ENCODE assay signal across 10 mouse cellular contexts in the genomic region with DNA sequence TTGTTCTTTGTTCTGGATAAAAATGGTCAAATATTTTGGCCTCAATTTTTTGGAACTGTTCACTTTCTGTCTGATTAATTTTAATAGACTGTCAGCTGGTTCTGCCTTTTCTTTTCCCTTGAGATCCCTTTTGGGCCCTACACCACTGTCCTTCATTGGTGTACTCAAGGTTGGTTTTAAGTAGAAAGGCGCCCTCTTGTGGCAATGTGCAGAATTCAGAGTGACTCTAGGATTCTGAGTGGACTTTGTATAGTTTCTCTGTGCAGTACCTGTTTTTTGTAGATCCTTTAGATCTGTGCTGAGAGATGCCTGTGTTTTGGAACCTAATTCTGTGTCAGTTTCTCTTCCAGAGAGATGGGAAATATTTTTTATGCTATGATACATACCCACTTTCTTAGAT. TPM values are rescaled to one million over a fixed set of nuclear protein-coding genes. Genes with fewer than 3 reads are reported as not detected.
A peak's percentile ranks its signal among the peaks of the same experiment; 100 is the strongest.
DNase-seq lines count a peak whose midpoint lies in the region; TF ChIP-seq lines count a peak whose summit lies in the region.
"Had no signal": no experiment of that assay in that cellular context is flagged by ENCODE, and none has a peak within 500 bp of the region (broad histone marks: within the 10 kb centered on the region; RNA-seq: fewer than 3 reads in every experiment).

No protein-coding gene starts in this region.

- TF ChIP-seq POLR2A in lung, adult 2 months (IDR thresholded peaks at IDR 0.05; ENCODE audit: borderline replicate concordance, extremely low read depth, low read depth, low read length), result no peak

- H3K4me3 ChIP-seq in lung, adult 2 months (replicated peaks; ENCODE audit: extremely low read depth, low read depth, low read length), result no peak overlapping the region
- H3K4me3 ChIP-seq: heart, embryonic 13.5 days had no signal

- H3K4me1 ChIP-seq in lung, adult 2 months (ENCODE audit: control insufficient read depth, insufficient read depth, low read length), result no peaks in the 10 kb centered on the region
- H3K4me1 ChIP-seq: heart, embryonic 13.5 days had no signal

- TF ChIP-seq CTCF in lung, adult 2 months (IDR thresholded peaks at IDR 0.05; ENCODE audit: insufficient read depth, low read length), result no peak

- peak; percentile 45 for DNase-seq in urinary bladder, postnatal 25 days (ENCODE audit: low spot score)
- DNase-seq in urinary bladder, adult 2 months (ENCODE audit: low spot score), result no peak
- DNase-seq in adrenal gland, adult 18-20 months (ENCODE audit: low spot score in 2 of 2), result peak; percentile 57 to 59
- DNase-seq in forelimb bud, embryonic 11.5 days (ENCODE audit: low read depth, low spot score), result peak; percentile 41
- peak; percentile 44 to 74 for DNase-seq in kidney, postnatal 25 days
- peak; percentile 37 for DNase-seq in lung, adult 2 months
- peak; percentile 43 for DNase-seq in right cerebral cortex, postnatal 4 days
- no peak for DNase-seq in neural tube, embryonic 10.5 days (ENCODE audit: extremely low spot score, low spot score)

- 6% methylated on average over 1 of the region's 1 CpGs for WGBS in lung, adult 2 months

RNA-seq across cellular contexts. Expression of gene Gm8251, which starts 2.9 kb away (rescaled TPM):
- 0.01 and 0.03 TPM in 2 replicates for polyA plus RNA-seq in urinary bladder, adult 2 months (2012; rRNA removed)
- under 1 TPM in 1 of 2 experiments, not detected in 1; 0.03 TPM for total RNA-seq in adrenal gland, adult 18-20 months (2021)
- not detected in 2 replicates for polyA plus RNA-seq in lung, adult 2 months (2012; rRNA removed)
- polyA plus RNA-seq: heart, embryonic 13.5 days; small intestine, adult 2 months had no signal

RNA-seq across cellular contexts. Expression of gene Tex30, which starts 37.6 kb away (rescaled TPM):
- polyA plus RNA-seq in urinary bladder, adult 2 months (2012; rRNA removed), result 6.4 and 10.6 TPM in 2 replicates
- 10 to 100 TPM in 1 of 2 experiments, 1 to 10 TPM in 1; 9.5 to 10.2 TPM for total RNA-seq in adrenal gland, adult 18-20 months (2021)
- polyA plus RNA-seq in lung, adult 2 months (2012; rRNA removed), result 3.7 and 5.0 TPM in 2 replicates

RNA-seq across cellular contexts. Expression of gene Mettl21c, which starts 44.8 kb away (rescaled TPM):
- polyA plus RNA-seq in urinary bladder, adult 2 months (2012; rRNA removed), result not detected in 2 replicates
- not detected for total RNA-seq in adrenal gland, adult 18-20 months (2021)
- polyA plus RNA-seq in lung, adult 2 months (2012; rRNA removed), result not detected in 2 replicates
- polyA plus RNA-seq: small intestine, adult 2 months had no signal

RNA-seq across cellular contexts. Expression of gene Kdelc1, which starts 54.0 kb away (rescaled TPM):
- 26.7 and 30.7 TPM in 2 replicates for polyA plus RNA-seq in urinary bladder, adult 2 months (2012; rRNA removed)
- total RNA-seq in adrenal gland, adult 18-20 months (2021), result 10 to 100 TPM; 10.8 to 15.9 TPM
- polyA plus RNA-seq in lung, adult 2 months (2012; rRNA removed), result 14.9 and 16.6 TPM in 2 replicates

RNA-seq across cellular contexts. Expression of gene Bivm, which starts 54.1 kb away (rescaled TPM):
- polyA plus RNA-seq in urinary bladder, adult 2 months (2012; rRNA removed), result 10.3 and 11.5 TPM in 2 replicates
- 10 to 100 TPM; 14.6 to 15.9 TPM for total RNA-seq in adrenal gland, adult 18-20 months (2021)
- 4.6 and 6.2 TPM in 2 replicates for polyA plus RNA-seq in lung, adult 2 months (2012; rRNA removed)

Comparison
In these comparisons a context has a peak if more than half of its experiments do, and no peak if none do; other contexts are left out.
1. DNase-seq: peak in urinary bladder, postnatal 25 days (single experiment), adrenal gland, adult 18-20 months (2 of 2), forelimb bud, embryonic 11.5 days (single experiment), kidney, postnatal 25 days (2 of 2), lung, adult 2 months (single experiment) and right cerebral cortex, postnatal 4 days (single experiment); none in urinary bladder, adult 2 months (single experiment) and neural tube, embryonic 10.5 days (single experiment).